Mouse (Mus musculus) heart, adult 2 months (tissue): ENCODE results near the gene Srd5a1. TPM values are rescaled to one million over a fixed set of nuclear protein-coding genes. Genes with fewer than 3 reads are reported as not detected.

Source experiments
- DNase-seq, 2 experiments: peaks; one replicate each; pipeline ENCODE4 v3.0.0; 2021
- H3K27ac ChIP-seq: fragments of 200-600 bp; 2 replicates; pipeline ENCODE4 v1.8.1; 2022
- H3K27me3 ChIP-seq: fragments of 200-500 bp; 2 replicates; pipeline ENCODE4 v1.6.1; 2012; ENCODE audit warnings: mild to moderate bottlenecking, low read length, inconsistent platforms, mixed read lengths; ENCODE audit not compliant: control insufficient read depth, insufficient read depth
- H3K36me3 ChIP-seq: fragments of 200-500 bp; 2 replicates; pipeline ENCODE4 v1.6.1; 2012; ENCODE audit warnings: low read length, inconsistent platforms; ENCODE audit not compliant: control insufficient read depth, insufficient read depth
- H3K4me1 ChIP-seq: fragments of 200-500 bp; 2 replicates; pipeline ENCODE4 v1.6.1; 2011; ENCODE audit warnings: low read length; ENCODE audit not compliant: control insufficient read depth, insufficient read depth
- H3K4me3 ChIP-seq: fragments of 200-600 bp; 2 replicates; pipeline ENCODE4 v1.8.1; 2022
- H3K79me2 ChIP-seq: fragments of 200-500 bp; replicated peaks from 2 replicates; pipeline ENCODE4 v1.6.1; 2012; ENCODE audit warnings: mild to moderate bottlenecking, inconsistent platforms, low read length, moderate library complexity, mixed read lengths; ENCODE audit not compliant: control insufficient read depth, insufficient read depth
- H3K9ac ChIP-seq: fragments of 200-500 bp; 2 replicates; pipeline ENCODE4 v1.6.1; 2012; ENCODE audit warnings: low read depth, mild to moderate bottlenecking, control low read depth, inconsistent platforms, low read length, mixed read lengths
- CTCF ChIP-seq: fragments of 200-600 bp; IDR thresholded peaks from 2 replicates; pipeline ENCODE4 v1.8.1; 2022; ENCODE audit warnings: antibody characterized with exemption, mild to moderate bottlenecking, moderate library complexity
- EP300 ChIP-seq: fragments of 200-500 bp; IDR thresholded peaks from 2 replicates; pipeline ENCODE4 v1.6.1; 2011; ENCODE audit warnings: low read depth, low read length, control low read depth; ENCODE audit not compliant: insufficient read depth
- POLR2A ChIP-seq: fragments of 200-500 bp; IDR thresholded peaks from 2 replicates; pipeline ENCODE4 v1.6.1; 2011; ENCODE audit warnings: mild to moderate bottlenecking, low read depth, low read length, control low read depth; ENCODE audit not compliant: insufficient read depth
- WGBS: fragments of 180-500 bp; shearing (Covaris S2); methylation state at CpG from one replicate; pipeline ENCODE4 v1.1.7; 2018; 5-methylcytosine and 5-hydroxymethylcytosine counted together
- intact Hi-C: fragments of 180-260 bp; cut with DNase I; formaldehyde crosslinking; loops from one replicate; pipeline ENCODE4 v1.15.1; 2025
- polyA plus RNA-seq: library from polyadenylated mRNA; depleted of rRNA; stranded (reverse); fragments of >200 nt; gene quantifications from 2 replicates; pipeline ENCODE4 v1.2.3, GENCODE M21; 2012
- total RNA-seq, 2 experiments: library from RNA; stranded (reverse); gene quantifications; 2 replicates each; pipeline ENCODE4 v1.2.3; 2021

The Srd5a1 gene
- total and polyA plus RNA-seq, 3 experiments = 0.64 to 1.3 (median 0.65) TPM

DNA sequence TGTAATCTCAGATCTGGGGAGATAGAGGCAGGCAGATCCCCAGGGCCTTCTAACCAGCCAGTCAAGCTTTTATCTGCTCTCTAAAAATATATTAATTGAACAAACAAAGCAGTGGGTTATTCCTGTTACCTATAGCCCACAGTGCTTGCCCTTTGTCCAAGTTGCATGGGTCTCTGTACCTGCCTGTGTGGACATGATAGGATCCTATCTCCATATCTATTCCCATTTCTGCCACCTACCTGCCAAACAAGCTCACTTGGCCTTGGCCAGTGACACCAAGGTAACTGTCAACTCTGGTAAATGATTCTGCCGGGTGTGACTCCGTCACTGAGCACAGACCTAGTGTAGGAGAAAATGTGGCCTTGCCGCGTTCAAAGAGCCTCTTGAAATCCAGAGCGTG lies 19.9 kb downstream of the Srd5a1 start:
- TF ChIP-seq CTCF = no peak
- TF ChIP-seq EP300 = no peak
- no peak for TF ChIP-seq POLR2A
- intact Hi-C loops = no loop called here
- Histone ChIP-seq H3K4me1 (no peaks in the 10 kb centered on the region), H3K9ac (no peak overlapping the region), H3K4me3 (no peak overlapping the region), H3K27ac (no peak overlapping the region), H3K79me2 (no peaks in the 10 kb centered on the region), H3K27me3 (no peaks in the 10 kb centered on the region), H3K36me3 (no peaks in the 10 kb centered on the region)
- 93% methylated on average over 5 of the region's 5 CpGs for WGBS
- DNase-seq = no peak

DNA sequence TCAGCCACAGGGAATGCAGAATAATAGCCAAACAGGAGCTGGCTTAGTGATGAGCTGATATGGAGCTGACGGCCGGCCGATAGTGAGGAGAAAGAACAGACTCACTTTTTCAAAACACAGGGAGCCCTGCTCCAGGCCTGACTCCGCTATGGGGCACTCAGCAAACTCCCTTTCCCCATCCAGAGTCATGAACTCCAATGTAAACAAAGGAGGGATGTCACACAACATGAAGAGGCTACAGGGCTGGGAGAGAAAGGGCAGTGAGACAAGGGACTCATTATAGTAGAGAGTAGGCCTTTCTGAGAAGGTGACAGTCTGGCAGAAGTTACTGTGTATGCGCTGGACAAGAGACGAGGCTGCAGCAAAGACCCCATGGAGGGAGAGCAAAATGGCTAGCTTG lies 23.0 kb downstream of the Srd5a1 start:
- Histone ChIP-seq H3K27me3 (no peaks in the 10 kb centered on the region), H3K9ac (no peak overlapping the region), H3K4me3 (no peak overlapping the region), H3K36me3 (no peaks in the 10 kb centered on the region), H3K79me2 (no peaks in the 10 kb centered on the region), H3K27ac (no peak overlapping the region), H3K4me1 (peaks cover 2% of the 10 kb centered on the region; the same call in 1 of the 2 replicates)
- DNase-seq = no peak
- TF ChIP-seq POLR2A (no peak), EP300 (no peak), CTCF (no peak)
- intact Hi-C loops = no loop called here
- WGBS = 73% methylated on average over 6 of the region's 6 CpGs

DNA sequence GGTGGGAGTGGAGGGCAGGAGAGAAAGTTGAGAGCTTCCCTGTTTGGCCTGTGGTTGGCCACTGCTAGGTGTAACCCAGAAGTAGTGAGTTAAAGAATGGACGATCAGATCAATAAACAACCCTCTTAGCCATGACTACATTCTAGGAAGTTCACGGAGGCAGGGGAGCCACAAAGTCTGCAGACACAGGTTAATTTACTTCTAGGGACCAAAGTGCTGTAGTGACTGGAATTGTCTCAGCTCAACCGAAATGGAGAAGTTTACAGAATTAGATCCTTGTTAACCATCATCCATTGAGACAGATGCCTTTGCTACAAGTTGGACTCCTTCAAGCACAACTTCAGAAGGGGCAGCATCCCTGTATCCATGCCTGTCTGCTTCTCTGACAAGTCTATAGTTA lies 23.4 kb downstream of the Srd5a1 start:
- Histone ChIP-seq H3K27me3 (no peaks in the 10 kb centered on the region), H3K79me2 (no peaks in the 10 kb centered on the region), H3K4me1 (peaks cover 2% of the 10 kb centered on the region; the same call in 1 of the 2 replicates), H3K36me3 (no peaks in the 10 kb centered on the region), H3K9ac (no peak overlapping the region), H3K4me3 (no peak overlapping the region), H3K27ac (no peak overlapping the region)
- DNase-seq = no peak
- TF ChIP-seq CTCF (no peak), EP300 (no peak), POLR2A (no peak)
- WGBS = 72% methylated on average over 3 of the region's 3 CpGs
- intact Hi-C loops = no loop called here

DNA sequence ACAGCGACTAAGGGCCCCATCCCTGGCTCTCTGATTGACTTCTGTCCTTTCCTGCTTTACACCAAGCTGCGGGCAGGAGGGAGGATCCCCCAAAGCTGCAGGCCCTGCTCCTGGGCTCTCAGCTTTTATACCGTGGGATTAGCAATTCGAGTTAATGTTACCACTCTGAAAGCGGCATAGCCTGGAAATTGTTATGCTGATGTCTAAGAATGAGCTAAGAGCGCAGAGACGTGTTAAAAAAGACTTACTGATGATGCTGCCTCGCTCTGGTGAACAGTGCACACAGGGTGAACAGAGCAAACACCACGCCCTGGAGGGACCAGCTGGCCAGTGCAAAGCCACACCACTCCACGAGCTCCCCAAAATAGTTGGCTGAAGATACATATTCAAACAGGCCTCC lies 24.9 kb downstream of the Srd5a1 start:
- intact Hi-C loops = no loop called here
- Histone ChIP-seq H3K36me3 (no peaks in the 10 kb centered on the region), H3K4me1 (peaks cover 2% of the 10 kb centered on the region; the same call in 1 of the 2 replicates), H3K27ac (no peak overlapping the region), H3K27me3 (no peaks in the 10 kb centered on the region), H3K4me3 (no peak overlapping the region), H3K9ac (no peak overlapping the region), H3K79me2 (no peaks in the 10 kb centered on the region)
- TF ChIP-seq POLR2A (no peak), EP300 (no peak), CTCF (no peak)
- 76% methylated on average over 10 of the region's 10 CpGs for WGBS
- no peak for DNase-seq

GRCm38 (mm10) chr13:69585828-69586227 lies 25.4 kb downstream of the Srd5a1 start:
- Histone ChIP-seq H3K27me3 (no peaks in the 10 kb centered on the region), H3K27ac (no peak overlapping the region), H3K4me1 (peaks cover 2% of the 10 kb centered on the region; the same call in 1 of the 2 replicates), H3K79me2 (no peaks in the 10 kb centered on the region), H3K36me3 (no peaks in the 10 kb centered on the region), H3K4me3 (no peak overlapping the region), H3K9ac (no peak overlapping the region)
- DNase-seq = no peak
- intact Hi-C loops = no loop called here
- WGBS = 30% methylated on average over 6 of the region's 6 CpGs
- TF ChIP-seq EP300 = no peak
- no peak for TF ChIP-seq POLR2A

GRCm38 (mm10) chr13:69583591-69583990 lies 27.7 kb downstream of the Srd5a1 start:
- Histone ChIP-seq H3K4me1 (peaks cover 2% of the 10 kb centered on the region; the same call in 1 of the 2 replicates), H3K9ac (no peak overlapping the region), H3K79me2 (no peaks in the 10 kb centered on the region), H3K27ac (no peak overlapping the region), H3K27me3 (no peaks in the 10 kb centered on the region), H3K4me3 (no peak overlapping the region), H3K36me3 (no peaks in the 10 kb centered on the region)
- TF ChIP-seq POLR2A (no peak), EP300 (no peak), CTCF (no peak)
- DNase-seq = no peak
- 67% methylated on average over 6 of the region's 6 CpGs for WGBS
- intact Hi-C loops = no loop called here
